Mouse (Mus musculus) MEL-GATA-1-ER (cell line): ENCODE measurements around the gene Hoxb9.
A peak's percentile ranks its signal among the peaks of the same experiment; 100 is the strongest.

Experiments
- DNase-seq: peaks from one replicate; pipeline ENCODE4 v3.0.0-alpha.2; 2012; ENCODE audit warnings: low read depth; ENCODE audit errors: extremely low read depth

Hoxb9 gene

DNA sequence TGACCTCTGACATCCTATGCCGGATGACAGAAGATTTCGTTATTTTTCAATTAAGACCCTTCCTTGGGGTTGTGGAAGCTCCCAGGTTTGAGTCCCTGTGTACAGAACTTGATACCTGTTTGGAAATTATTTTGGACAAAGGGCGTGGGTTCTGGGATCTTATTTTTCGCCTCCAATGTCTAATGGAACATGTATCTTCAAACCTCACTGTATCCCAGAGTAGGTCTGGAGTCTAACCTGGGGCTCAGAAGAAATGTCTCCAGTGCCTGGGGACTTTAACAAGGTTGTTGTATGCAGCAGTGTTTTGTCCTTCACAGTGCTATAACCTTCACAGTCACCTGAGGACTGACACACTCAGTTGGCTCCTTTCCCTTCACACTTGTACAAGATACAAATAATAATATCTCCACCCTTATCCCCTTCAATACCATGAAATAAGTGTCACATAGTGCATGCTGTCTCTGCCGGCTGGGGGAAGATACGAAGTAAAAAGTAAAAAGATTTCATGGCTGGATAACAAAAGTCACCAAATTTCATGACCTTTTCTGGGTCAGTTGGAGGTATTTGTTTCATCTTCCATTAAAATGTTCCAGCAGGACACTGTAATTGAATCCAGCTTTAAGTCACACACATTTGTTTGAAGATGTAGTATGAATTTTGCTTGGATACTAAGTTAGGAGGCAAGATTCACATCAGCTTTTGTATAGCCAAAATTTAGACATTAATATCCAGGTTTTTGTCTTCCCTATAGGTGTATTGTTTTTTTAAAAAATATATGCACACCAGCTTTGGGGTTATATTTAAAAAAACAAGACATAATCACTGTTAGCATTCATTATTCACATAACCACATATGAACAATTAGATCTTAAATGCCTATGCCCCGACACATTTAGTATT, 4.0 kb upstream of the Hoxb9 start:
- no peak for DNase-seq

DNA sequence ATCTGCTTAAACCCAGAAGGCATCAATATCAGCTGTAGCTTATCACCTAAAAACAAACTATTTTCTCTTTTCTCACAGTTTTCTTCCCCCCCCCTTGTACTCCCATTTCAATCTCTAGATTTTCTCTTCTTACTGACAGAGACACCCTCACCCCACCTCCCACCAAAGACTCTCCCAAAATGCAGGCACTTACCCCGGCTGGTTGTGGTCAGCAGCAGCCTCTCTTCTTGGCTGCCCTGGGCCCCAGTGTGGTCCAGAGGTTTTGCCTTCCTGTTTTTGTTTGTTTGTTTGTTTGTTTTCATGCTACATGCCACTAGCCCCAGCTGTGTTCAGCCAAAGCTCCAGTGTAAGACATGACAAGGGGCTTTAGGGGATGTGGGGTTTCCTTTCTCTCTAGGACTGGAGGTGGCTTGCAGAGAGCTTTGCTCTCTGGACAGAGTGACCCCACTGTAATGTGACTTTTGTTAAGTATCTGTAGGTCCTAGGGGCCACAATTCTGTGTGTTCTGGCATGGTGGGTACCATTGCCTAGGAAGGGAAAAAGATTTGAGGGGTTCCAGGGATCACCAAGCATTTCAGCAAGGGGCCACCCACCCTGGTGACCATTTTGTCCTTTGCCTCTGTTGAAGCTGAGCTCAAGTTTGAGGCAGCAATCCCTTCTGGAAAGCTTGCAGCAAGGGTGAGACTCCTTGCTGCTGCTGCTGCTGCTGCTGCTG, 3.1 kb upstream of the Hoxb9 start:
- no peak for DNase-seq

DNA sequence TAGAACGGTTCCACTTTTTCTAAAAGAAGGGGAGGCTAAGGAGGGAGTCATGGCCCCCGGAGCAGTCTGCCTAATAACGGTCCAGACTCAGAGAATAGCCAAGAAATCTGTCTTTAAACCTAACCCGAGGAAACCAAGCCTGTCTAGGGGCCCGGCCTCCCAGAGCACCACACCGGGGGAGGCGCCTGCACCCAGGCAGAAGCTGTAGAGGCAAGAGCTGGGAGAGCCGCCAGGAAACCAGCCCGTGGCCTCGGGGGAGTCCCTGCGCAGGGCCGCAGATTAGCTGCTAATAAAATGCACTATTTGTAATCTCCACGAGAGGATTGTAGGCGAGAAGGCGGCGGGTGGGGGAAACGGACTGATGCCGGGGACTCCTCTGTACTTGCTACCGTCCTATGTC, 1.4 kb upstream of the Hoxb9 start:
- no peak for DNase-seq

DNA sequence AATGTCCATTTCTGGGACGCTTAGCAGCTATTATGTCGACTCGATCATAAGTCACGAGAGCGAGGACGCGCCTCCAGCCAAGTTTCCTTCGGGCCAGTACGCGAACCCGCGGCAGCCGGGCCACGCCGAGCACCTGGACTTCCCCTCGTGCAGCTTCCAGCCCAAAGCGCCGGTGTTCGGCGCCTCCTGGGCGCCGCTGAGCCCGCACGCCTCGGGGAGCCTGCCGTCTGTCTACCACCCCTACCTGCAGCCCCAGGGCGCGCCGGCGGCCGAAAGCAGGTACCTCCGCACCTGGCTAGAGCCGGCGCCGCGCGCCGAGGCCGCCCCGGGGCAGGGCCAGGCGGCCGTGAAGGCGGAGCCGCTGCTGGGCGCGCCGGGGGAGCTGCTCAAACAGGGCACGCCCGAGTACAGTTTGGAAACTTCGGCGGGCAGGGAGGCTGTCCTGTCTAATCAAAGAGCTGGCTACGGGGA, 319 bp downstream of the Hoxb9 start:
- no peak for DNase-seq

DNA sequence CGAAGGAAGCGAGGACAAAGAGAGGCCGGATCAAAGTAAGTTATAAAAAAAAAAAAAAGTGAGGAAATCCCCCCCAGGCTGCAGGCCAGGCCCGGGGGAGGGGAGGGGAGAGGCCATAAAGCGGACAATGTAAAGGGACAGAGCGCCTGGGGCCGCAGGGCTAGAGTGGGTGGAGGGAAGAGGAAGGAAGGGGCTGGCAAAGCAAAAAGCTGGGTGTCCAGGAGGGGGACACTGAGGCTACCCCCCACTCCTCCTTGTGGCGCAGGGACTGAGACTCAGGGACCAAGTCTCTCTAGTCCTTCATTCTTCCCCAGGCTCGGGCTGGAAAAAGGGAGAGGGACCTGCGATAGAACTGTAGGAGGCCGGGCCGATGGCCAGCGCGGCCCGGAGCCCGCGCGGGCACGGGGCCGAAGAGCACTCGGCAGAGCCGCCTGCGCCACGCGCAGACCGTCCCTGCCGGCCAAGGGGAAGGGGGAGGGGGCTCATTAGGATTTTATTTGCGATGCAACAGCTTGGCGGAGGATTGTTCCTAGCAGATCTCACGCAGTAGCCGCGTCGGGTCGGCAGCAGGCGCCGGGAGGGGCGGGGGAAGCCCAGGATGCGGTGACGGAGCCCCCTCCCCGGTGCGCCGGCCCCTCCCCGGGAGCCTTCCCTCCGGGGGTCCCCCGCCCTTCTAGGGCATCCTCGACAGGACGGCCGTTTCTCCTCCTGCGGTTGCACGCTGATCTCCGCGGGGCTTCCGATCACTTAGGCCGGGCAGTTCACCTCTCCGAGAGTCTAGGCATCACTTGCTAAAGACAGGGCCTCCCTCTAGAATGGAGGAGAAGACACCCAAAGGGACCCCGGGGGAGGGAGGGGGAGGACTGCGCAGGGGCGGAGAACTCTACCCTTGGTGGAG, 1.0 kb downstream of the Hoxb9 start:
- DNase-seq = no peak

DNA sequence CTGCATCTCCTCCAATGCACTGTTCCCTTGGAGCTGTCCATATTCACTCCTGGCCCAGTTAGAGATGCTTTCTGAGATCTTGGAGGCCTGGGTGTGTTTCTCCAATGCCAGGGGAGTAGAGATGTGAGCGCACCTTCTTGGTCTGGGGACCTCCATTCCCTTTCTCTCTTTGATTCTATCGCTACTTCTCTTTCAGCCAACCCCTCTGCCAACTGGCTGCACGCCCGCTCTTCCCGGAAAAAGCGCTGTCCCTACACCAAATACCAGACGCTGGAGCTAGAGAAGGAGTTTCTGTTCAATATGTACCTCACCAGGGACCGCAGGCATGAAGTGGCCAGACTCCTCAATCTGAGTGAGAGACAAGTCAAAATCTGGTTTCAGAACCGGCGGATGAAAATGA, 3.2 kb downstream of the Hoxb9 start:
- no peak for DNase-seq

DNA sequence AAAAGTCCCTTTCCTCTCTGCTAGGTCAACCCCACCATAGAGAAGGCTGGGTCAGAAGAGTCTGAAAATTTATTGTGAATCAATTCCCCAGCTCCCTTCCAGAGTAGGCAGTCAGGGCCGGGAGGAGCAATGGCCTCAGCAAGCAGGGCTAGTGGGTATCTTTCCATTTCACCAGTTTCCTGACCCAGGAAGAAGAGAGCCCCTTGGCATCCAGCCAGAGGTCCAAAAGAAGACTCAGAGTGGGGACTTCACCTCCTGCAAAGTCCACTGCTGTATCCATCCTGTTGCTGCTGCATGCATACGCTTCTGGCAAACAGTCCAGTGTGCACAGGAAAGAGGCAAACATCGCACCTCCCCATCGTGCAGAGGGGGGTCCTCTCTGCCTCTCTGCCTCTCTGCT, 4.6 kb downstream of the Hoxb9 start:
- no peak for DNase-seq

DNA sequence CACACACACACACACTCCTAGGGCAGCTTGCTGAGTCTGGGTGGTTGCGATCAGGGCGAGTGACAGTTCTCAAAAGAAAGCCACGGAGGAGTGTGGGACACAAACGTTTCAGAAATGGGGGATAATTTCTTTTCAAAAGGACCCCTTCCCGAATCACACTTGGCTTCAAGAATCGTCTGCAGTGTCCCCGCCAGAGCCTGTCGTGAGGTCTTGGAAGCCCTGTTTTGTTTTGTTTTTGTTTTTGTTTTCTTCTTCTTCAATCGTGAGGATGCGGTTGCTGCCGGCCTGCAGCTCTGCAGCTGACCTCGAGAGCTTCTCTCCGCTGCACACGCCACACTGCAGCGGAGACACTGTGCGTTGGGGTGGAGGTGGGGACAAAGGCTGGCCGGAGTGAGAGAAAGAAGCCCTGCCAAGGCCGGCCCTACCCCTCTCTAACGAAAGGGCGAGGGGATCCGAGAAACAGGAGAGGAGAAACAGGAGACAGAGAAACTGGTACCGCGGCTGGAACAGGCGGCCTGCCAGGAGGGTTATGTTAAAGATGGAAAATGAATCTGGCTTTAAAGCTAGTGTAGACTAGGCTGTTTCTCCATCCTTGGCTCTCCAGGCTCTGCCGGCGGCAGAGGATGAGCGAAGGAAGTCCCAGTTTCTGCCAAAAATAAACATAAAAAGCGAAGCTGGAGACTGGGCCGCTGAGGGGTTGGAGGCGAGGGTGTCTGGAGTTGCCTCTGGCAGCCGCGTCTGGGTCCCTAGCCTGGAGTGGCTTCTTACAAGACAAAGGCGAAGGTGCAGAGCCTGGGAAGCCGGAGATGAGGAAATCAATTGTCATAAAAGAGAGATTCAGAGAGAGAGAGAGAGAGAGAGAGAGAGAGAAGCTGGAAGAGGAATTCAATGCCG, 6.1 kb downstream of the Hoxb9 start:
- no peak for DNase-seq

DNA sequence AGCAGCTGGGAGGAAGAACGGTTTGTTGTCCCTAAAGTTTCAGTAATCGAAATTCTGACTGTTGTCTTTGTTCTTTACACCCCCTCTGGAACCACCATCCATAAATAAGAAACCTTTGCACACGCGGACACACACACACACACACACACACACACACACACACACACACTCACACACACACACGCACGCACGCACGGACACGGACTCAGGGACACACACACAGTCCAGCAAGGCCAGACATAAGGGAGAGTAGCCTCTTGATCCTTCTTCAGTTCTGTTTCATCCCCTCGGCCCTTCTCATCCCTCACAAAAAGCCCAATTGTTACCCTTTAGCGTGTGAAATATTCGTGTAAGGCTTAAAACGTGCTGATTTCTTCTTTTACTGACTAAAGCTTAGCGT, 7.1 kb downstream of the Hoxb9 start:
- no peak for DNase-seq

DNA sequence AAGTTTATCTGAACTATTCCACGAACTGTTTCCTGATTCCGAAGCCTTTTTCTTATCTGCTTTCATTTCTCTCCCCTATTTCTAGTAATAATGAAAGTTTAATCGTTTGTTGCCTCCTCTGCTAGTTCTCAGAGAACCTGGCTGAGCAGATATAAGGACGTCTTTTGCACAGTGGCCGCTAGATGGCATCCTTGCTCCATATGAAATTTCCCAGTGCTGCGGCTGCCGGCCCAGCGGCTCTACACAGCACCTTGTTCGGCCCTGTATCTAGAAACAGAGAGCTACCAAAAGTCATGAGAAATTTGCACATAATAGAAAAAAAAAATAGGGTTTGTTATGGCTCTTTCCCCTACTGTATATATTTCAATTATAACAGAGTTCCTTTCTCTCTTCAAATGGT, 7.5 kb downstream of the Hoxb9 start:
- peak; percentile 28 for DNase-seq

DNA sequence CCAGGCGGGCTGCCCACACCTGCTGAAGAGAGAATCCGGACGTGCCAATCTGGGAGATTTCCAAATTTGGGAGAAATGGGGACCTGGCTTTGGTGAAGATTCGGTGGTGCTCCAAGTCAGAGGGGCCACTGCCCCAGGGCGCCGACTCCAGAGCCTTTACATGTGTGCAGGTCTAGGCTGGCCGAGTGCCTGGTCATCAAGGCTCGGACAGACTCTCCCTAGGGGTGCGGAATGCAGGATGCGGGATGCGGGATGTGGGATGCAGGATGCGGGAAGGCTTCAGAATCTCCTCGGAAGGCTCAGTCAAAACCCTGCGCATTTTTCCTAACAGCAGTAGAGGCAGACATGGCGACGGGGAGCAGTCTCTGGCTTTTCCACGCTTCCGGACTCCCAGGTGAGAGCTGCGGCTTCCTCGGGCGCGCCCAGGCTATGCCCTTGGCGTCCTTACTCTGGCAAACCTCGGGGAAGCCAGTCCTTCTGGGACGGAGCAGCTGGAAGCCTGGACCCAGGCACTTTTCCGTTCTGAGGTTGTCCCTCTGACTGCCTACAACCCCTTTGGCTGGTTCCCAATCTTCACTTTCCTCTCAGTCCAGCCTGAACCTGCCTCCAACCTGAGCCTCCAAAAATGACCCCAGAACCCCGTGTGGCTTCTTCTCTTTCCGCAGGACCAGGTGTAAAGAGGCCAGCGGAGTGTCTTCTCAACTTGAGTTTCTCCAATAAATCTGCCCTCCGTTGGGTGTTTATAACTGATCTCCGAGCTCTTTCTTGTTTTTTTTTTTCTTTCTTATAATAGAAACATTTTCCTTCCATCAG, 8.4 kb downstream of the Hoxb9 start:
- no peak for DNase-seq

DNA sequence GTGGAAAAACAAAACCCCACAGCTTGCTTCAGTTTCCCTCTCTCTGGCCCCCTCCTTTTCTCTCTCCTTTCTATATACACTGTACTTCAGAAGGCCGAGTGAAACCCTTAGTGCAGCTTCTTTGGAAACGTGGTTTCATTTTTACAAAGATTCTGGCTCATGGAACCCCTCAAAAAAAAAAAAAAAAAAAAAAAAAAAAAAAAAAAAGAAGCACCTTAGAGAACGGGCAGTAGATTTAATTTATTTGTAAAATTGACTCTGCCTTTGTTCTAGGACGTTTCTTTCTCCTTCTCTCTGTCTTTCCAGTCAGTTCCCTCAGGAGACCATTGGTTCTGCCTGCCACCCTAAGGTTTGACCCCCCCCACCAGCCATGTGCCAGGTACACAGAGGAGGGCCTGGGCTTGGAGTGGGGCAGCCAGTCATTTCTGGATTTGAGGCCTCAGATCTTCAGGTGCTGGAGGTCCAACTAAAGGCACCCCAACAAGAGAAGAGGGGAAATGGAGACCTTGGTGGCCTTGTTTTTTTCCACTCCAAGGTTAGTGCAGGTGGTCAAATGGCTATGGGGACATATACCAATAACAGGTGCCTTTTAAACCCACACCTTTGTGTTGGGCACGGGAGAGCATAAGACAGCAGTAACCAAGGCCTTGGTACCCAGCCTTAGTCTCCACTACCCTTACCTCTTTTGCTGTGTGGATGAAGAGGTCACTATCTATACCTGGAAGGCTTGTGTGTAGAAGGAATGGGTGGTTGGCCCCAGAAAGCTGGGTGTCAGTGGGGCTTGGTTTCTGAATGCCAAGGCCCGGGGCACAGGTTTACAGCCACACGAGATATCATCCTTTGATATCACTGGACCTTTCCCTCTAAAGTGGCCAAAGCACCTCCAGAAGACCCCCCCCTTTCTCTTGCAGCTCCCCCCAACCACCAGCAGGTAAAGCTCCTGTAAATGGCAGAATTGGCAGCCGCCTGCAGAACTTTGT, 9.4 kb downstream of the Hoxb9 start:
- DNase-seq = no peak

DNA sequence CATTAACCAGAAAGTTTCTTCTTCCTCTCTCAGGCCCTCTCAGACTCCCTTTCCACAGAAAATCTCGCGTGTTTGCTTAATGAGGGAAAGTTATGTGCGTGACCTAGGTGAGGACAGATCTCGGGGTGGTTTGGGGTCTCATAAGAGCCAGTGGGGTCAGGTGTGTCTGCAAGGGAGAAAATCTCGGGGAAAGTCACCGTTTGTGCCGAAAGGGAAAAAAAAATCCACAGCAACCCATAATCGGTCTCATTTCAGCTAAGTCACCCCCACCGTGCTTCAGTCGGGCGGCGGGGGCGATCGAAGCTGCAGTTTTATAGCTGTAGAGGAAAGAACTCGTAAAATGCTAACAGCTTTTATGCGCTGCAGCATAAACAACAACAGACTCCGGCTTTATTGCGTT, 10.1 kb downstream of the Hoxb9 start:
- DNase-seq = no peak

DNA sequence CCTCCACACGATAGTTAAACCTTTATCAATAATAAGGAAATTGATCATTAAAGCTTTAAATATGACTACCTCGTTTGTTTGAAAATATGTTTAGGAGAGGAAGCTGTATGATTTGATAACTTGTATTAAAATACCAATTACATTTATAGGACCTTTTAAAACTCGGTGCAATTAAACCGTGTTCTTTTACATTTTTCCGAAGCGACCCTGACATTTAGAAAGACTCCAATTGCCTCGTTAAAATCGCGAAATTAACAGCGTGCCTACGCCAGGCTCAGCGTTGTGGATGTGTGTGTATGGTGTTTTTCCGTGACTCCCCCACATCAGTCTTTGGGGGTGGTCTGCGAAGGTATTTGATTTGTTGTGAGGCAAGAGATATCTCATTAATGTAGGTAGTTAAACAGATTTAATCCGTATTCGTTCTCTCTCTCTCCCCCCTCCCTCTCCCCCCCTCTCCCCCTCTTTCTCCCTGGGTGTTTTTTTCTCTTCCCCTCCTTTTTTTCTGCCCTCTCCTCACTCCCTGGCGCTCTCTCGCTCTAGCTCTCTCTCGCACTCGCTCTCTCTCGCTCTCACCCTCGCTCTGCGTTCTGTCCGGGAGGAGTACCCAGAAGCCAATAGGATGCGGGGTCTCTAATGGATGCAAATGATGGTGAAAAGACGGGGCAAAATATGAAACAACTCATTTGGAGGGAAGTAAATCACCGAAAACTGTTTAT, 10.8 kb downstream of the Hoxb9 start, which contains the start of gene Hoxb8:
TSS of gene Hoxb8 (plus strand) at position 51 of the 716 bp plus-strand sequence.
- DNase-seq = no peak

DNA sequence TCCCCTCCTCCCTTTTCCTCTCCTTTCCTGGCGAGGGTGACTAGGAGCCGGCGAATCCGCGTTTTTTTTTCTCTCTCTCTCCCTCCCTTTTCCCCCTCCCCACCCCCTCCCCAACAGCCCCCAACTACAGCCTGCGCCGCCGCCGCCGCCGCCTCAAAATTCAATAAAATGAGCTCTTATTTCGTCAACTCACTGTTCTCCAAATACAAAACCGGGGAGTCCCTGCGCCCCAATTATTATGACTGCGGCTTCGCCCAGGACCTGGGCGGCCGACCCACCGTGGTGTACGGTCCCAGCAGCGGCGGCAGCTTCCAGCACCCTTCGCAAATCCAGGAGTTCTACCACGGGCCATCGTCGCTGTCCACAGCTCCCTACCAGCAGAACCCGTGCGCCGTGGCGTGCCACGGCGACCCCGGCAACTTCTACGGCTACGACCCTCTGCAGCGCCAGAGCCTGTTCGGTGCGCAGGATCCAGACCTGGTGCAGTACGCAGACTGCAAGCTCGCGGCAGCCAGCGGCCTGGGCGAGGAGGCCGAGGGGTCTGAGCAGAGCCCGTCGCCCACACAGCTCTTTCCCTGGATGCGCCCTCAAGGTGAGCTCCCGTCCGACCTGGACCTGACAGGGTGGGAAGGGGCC, 11.7 kb downstream of the Hoxb9 start:
- DNase-seq = no peak

DNA sequence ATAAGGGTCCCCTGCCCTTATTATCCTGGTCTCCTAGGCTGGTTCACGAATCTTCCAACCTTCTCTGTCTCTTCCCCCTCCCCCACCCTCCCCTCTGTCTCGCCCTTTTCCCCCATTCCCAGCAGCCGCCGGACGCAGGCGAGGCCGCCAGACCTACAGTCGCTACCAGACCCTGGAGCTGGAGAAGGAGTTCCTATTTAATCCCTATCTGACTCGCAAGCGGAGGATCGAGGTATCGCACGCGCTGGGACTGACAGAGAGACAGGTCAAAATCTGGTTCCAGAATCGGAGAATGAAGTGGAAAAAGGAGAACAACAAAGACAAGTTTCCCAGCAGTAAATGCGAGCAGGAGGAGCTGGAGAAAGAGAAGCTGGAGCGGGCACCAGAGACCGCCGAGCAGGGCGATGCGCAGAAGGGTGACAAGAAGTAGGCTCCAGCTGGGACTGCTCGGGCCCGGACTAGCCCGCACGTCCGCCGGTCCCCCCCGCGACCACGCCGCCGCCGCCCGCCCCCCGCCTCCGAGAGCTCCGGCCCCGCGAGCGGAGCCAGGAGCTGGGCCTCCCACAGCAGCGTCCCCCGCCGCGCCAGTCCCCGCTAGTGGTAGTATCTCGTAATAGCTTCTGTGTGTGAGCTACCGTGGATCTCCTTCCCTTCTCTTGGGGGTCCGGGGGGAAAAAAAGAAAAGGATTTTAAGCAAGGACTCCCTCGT, 12.9 kb downstream of the Hoxb9 start:
- DNase-seq = no peak
